Mouse (Mus musculus) layer of hippocampus, adult 6 months (tissue): Measurements from ENCODE around the gene Adck1. TPM values are rescaled to one million over a fixed set of nuclear protein-coding genes. Genes with fewer than 3 reads are reported as not detected.

Source experiments
- long read RNA-seq, 2 experiments: library from polyadenylated mRNA; unstranded; transcript quantifications; one replicate each; pipeline ENCODE4 v2.0.0; 2019 to 2020
- polyA plus RNA-seq: library from polyadenylated mRNA; unstranded; fragments of <200 nt; fragmentation: Nextera tagmentation; gene quantifications from 2 replicates; pipeline ENCODE4 v1.2.3, GENCODE M21; 2021

Gene Adck1
- polyA plus RNA-seq, result 33.3 and 35.7 TPM in 2 replicates
- long read RNA-seq, experiment 1, transcript Adck1-204 (11 exons, 2,253 nt), result major isoform, 20 of 91 reads
- long read RNA-seq, experiment 1, transcript Adck1-202 (11 exons, 2,199 nt), result minor isoform, 13 of 91 reads
- long read RNA-seq, experiment 1, transcript Adck1-201 (11 exons, 2,158 nt), result minor isoform, 19 of 91 reads
- long read RNA-seq, experiment 1, partial matches to known transcripts, result 10 of 91 reads
- long read RNA-seq, experiment 1, other reads (novel, unspliced or antisense), result 28 of 91 reads
- long read RNA-seq, experiment 2, transcript Adck1-204 (11 exons, 2,253 nt), result minor isoform, 66 of 344 reads
- long read RNA-seq, experiment 2, transcript Adck1-201 (11 exons, 2,158 nt), result major isoform, 72 of 344 reads
- long read RNA-seq, experiment 2, transcript Adck1-202 (11 exons, 2,199 nt), result minor isoform, 68 of 344 reads
- long read RNA-seq, experiment 2, partial matches to known transcripts, result 9 of 344 reads
- long read RNA-seq, experiment 2, other reads (novel, unspliced or antisense), result 127 of 344 reads

DNA sequence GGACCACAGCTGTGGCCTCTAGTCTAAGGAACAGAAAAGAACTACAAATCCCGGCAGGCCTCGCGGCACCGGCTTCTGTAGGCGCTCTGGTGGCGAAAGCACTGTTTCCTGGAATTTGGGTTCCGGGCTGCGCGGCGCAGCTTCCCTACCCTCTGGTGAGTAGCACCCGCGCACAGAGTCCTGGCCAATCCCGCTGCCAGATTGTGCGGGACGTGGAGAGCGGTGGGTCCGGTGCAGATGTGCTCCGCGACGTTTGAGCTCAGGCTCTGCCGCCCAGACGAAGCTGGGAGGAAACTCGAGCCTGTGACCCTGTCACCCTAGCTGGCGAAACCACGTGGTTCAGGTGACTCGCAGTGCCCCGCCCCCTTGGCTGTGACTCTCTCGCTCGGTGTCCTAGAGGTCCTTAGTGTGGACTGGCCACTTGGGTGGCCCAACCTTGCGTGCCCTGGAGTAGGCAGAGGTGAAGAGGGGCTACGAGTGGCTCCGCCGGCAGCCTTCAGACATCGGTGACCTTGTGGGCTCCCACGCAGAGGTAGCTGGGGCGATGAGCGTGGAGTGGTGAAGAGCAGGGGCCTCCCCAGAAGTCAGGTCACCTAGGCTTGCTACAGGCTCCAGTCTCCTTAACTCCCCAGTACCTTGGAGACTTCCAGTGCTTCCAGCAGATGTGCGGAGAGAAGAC lies at the start of gene Adck1:
Adck1 (plus strand) TSS at position 114 of the 679 bp plus-strand sequence.

GRCm38 (mm10) chr12:88323926-88324325 lies 36.4 kb upstream of the Adck1 start, which contains the start of gene Gm5039:
Gene Gm5039 (minus strand): TSS chr12:88324026.

Other genes starting within 250 kb of the Adck1 start
- gene Gm10436, start 178.4 kb upstream of the Adck1 start, polyA plus RNA-seq, result not detected in 2 replicates
- gene Gm8332, start 110.5 kb upstream of the Adck1 start, polyA plus RNA-seq, result not detected in 2 replicates
- gene Gm5662, start 86.1 kb upstream of the Adck1 start, polyA plus RNA-seq, result not detected in 2 replicates
- gene Gm5039, start 36.5 kb upstream of the Adck1 start, polyA plus RNA-seq, result not detected in 2 replicates